Mouse (Mus musculus) neural tube, embryonic 11.5 days (tissue): ENCODE data around the gene Nek10. TPM values are rescaled to one million over a fixed set of nuclear protein-coding genes. Genes with fewer than 3 reads are reported as not detected.
A peak's percentile ranks its signal among the peaks of the same experiment; 100 is the strongest.

ENCODE experiments used
- ATAC-seq: fragments of 200-750 bp; cut with Nextera tagmentation; 2 replicates; pipeline ENCODE4 v1.8.0; 2017; ENCODE audit warnings: moderate number of reproducible peaks, mild to moderate bottlenecking, moderate TSS enrichment, moderate library complexity; ENCODE audit not compliant: insufficient read depth, low FRiP score, low TSS enrichment
- DNase-seq: peaks from one replicate; pipeline ENCODE4 v3.0.0-alpha.2; 2015; ENCODE audit warnings: low spot score
- H3K27ac ChIP-seq: fragments of 300-500 bp; sonication (generic); 2 replicates; pipeline ENCODE4 v1.5.1; 2014; ENCODE audit warnings: low read depth, mild to moderate bottlenecking, low read length
- H3K27me3 ChIP-seq: fragments of 300-500 bp; sonication (generic); 2 replicates; pipeline ENCODE4 v1.6.1; 2014; ENCODE audit warnings: mild to moderate bottlenecking, low read length, mixed read lengths; ENCODE audit not compliant: control insufficient read depth, insufficient read depth
- H3K36me3 ChIP-seq: fragments of 300-500 bp; sonication (generic); 2 replicates; pipeline ENCODE4 v1.6.1; 2014; ENCODE audit warnings: mild to moderate bottlenecking, low read length, moderate library complexity, mixed read lengths; ENCODE audit not compliant: control insufficient read depth, insufficient read depth
- H3K4me1 ChIP-seq: fragments of 300-500 bp; sonication (generic); 2 replicates; pipeline ENCODE4 v1.6.1; 2014; ENCODE audit warnings: low read length, mixed read lengths; ENCODE audit not compliant: control insufficient read depth, insufficient read depth
- H3K4me2 ChIP-seq: fragments of 300-500 bp; sonication (generic); 2 replicates; pipeline ENCODE4 v1.6.1; 2014; ENCODE audit warnings: low read depth, mild to moderate bottlenecking, moderate library complexity
- H3K4me3 ChIP-seq: fragments of 300-500 bp; sonication (generic); 2 replicates; pipeline ENCODE4 v1.5.1; 2014; ENCODE audit warnings: low read depth, low read length
- H3K9ac ChIP-seq: fragments of 300-500 bp; sonication (generic); 2 replicates; pipeline ENCODE4 v1.6.1; 2014; ENCODE audit warnings: mild to moderate bottlenecking, low read length
- H3K9me3 ChIP-seq: fragments of 300-500 bp; sonication (generic); 2 replicates; pipeline ENCODE4 v1.6.1; 2016; ENCODE audit warnings: low read length; ENCODE audit not compliant: control insufficient read depth
- WGBS: fragments of 180-500 bp; shearing (Covaris S2); extraction: QIAGEN DNeasy Blood & Tissue Kit; methylation state at CpG from one replicate; pipeline ENCODE4 v1.1.7; 2014; 5-methylcytosine and 5-hydroxymethylcytosine counted together
- polyA plus RNA-seq: library from polyadenylated mRNA; unstranded; fragments of >200 nt; fragmentation: Nextera tagmentation; extraction: Ambion mirVana; gene quantifications from 2 replicates; pipeline ENCODE4 v1.2.1, GENCODE M21; 2014

The Nek10 gene
- polyA plus RNA-seq, 1 experiment from 2014 or later: 0.05 TPM

DNA sequence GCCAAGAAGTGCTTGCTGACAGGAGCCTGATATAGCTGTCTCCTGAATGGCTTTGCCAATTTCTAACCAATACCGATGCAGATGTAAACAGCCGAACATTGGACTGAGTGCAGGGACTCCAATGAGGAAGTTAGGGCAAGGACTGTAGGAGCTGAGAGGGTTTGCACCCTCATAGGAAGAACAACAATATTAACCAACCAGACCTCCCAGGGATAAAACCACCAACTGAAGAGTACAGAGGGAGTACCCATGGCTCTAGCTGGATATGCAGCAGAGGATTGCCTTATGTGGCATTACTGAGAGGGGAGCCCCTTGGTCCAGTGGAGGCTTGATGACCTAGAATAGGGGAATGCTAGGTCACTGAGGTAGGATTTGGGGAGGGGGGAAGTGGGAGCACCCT is 92.1 kb downstream of the Nek10 start:
- H3K4me2 ChIP-seq: no peak overlapping the region
- H3K36me3 ChIP-seq: no peaks in the 10 kb centered on the region
- H3K4me3 ChIP-seq: no peak overlapping the region
- WGBS: 89% methylated on average over 2 of the region's 2 CpGs
- DNase-seq (no peak), ATAC-seq (no peak)
- H3K4me1 ChIP-seq: no peaks in the 10 kb centered on the region
- H3K27me3 ChIP-seq: no peaks in the 10 kb centered on the region
- H3K9ac ChIP-seq: no peak overlapping the region
- no peak overlapping the region for H3K27ac ChIP-seq
- H3K9me3 ChIP-seq: no peaks in the 10 kb centered on the region

DNA sequence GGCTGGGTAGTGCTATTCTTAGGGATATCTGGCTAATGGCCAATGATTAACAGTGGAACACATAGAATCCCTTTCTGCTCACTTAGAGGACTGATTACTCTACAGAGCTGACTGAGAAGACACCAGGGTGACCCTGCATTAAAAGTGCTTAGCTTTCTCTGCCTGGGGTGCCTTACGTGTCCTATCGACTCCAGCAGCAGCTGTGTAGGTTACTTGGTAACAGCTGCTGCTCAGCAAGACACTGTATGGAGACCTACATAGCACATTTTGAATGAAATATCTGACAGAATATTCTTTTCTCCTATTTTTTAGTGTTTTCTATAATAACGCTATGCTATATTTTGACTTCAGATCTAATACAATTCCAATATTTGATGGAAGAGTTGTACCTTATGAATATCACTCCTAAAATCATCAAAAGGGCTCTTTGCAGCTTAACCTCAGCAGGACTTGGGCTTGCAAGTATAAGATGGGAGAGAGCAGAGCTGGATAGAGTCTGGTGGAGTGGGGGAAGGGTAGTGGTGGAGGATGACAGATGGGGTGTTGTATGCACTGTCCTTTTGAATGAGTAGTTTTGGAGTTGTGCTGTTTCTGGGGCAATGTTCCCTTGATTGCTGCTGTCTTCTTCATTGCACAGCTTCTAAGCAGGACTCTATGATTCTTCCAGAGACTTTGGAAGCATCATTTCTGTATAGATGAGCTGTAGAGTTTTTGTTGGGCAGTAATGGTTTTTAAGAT is 93.4 kb downstream of the Nek10 start:
- no peak overlapping the region for H3K4me2 ChIP-seq
- DNase-seq (no peak), ATAC-seq (no peak)
- H3K27me3 ChIP-seq: no peaks in the 10 kb centered on the region
- WGBS: 85% methylated on average over 3 of the region's 3 CpGs
- no peak overlapping the region for H3K27ac ChIP-seq
- H3K9ac ChIP-seq: no peak overlapping the region
- H3K4me1 ChIP-seq: no peaks in the 10 kb centered on the region
- no peaks in the 10 kb centered on the region for H3K9me3 ChIP-seq
- no peak overlapping the region for H3K4me3 ChIP-seq
- H3K36me3 ChIP-seq: no peaks in the 10 kb centered on the region

DNA sequence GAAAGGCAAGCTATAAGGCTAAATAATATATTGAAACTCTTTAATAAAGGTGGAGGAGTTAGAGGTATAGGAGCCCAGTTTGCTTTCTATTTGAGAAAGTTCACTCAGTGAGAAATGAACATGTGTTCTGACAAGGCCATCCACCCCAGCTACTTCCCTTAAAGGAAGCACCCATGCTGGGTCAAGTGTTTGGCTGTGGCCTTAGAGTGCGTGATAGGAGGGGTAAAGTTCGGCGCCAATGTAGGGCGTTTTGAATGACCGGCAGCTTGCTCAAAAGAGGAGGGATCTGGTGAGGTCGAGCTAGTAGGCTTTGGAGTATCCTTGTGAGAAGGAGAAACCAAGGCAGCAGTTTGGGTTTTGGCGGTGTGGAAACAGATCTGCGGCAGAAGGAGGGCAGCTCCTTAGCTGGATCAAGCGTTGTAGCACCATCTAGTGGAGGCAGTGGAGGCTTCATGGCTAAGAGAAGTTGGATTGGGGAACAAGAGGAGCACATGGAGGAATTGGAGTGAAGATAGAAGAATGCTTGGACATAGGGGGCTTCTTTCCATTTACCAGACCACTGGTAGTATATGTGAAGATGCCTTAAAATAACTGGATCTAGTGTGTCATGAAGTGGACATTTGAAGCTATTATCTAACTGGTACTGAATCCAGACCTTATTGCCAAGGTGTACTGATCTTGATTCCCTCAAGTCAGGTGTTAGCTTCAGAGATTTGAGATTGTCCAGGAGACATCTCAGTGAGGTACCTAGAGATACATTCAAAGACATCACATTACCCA is 101.7 kb downstream of the Nek10 start:
- no peaks in the 10 kb centered on the region for H3K27me3 ChIP-seq
- H3K27ac ChIP-seq: no peak overlapping the region
- H3K36me3 ChIP-seq: no peaks in the 10 kb centered on the region
- 13% methylated on average over 9 of the region's 9 CpGs for WGBS
- no peaks in the 10 kb centered on the region for H3K4me1 ChIP-seq
- H3K9ac ChIP-seq: no peak overlapping the region
- no peak overlapping the region for H3K4me3 ChIP-seq
- no peak for ATAC-seq
- no peaks in the 10 kb centered on the region for H3K9me3 ChIP-seq
- peak overlapping the region; percentile 28 for H3K4me2 ChIP-seq
- peak; percentile 67 for DNase-seq

DNA sequence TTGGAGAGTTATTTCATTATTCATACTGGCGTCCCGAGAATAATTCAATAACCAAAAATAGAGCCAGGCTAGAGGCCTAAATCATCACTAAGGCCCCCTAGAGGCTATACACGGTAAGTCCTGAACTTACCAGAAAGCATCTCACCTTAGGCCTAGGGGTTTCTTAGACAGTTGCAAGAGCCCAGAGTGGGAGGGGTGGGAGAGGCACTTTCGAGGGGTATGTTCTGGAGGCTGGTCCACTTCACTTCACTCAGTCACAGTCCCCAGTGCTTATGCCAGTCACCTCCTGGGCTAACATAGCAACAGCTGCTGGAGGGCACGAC is 102.3 kb downstream of the Nek10 start:
- Histone ChIP-seq H3K9me3 (no peaks in the 10 kb centered on the region), H3K4me3 (no peak overlapping the region), H3K4me2 (no peak overlapping the region), H3K4me1 (no peaks in the 10 kb centered on the region), H3K27ac (no peak overlapping the region), H3K36me3 (no peaks in the 10 kb centered on the region), H3K27me3 (no peaks in the 10 kb centered on the region), H3K9ac (no peak overlapping the region)
- 78% methylated on average over 5 of the region's 5 CpGs for WGBS
- no peak for ATAC-seq
- no peak for DNase-seq

DNA sequence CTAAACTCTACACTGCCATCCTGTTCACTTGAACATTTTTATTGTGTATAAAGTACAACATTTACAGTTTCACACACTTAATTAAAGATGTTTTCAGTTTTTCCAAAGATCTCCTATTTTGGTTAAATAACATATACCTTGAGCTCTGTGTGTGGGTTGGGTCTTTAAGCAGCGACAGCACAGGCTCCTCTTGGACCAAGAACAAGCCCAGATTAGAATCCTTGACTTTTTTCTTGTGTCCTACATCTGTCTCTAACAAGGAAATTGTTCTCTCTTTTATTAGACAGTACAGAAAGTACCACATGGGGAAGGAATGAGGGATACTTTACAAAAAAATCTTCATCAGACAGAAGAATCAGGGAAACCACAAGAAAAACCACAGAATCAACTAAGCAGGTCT is 122.4 kb downstream of the Nek10 start:
- ATAC-seq (no peak), DNase-seq (no peak)
- Histone ChIP-seq H3K4me2 (no peak overlapping the region), H3K4me3 (no peak overlapping the region), H3K27ac (no peak overlapping the region), H3K9me3 (no peaks in the 10 kb centered on the region), H3K36me3 (no peaks in the 10 kb centered on the region), H3K9ac (no peak overlapping the region), H3K4me1 (no peaks in the 10 kb centered on the region), H3K27me3 (no peaks in the 10 kb centered on the region)
- WGBS: 89% methylated on average over 1 of the region's 1 CpGs

DNA sequence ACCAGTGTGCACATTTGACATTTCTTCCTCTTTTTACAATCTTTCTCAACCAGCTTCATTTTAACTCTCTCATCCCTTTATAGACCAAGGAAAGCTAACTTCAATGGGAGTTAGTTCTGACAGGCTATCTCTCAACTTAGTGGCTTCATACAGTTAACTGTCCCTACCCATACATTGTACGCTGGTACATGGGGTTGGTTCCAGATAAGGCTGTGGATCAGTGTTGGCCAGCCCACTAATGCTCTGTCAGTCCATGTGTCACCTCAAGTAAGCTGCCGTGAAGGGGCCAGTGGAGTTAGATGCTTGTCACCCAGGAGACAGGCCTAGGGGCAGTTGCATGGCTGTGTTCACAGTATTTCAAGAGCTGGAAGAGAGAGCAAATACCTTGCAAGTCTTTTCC is 124.3 kb downstream of the Nek10 start:
- no peak overlapping the region for H3K27ac ChIP-seq
- H3K9me3 ChIP-seq: no peaks in the 10 kb centered on the region
- no peak overlapping the region for H3K4me3 ChIP-seq
- no peak overlapping the region for H3K4me2 ChIP-seq
- DNase-seq: no peak
- no peaks in the 10 kb centered on the region for H3K27me3 ChIP-seq
- WGBS: 97% methylated on average over 2 of the region's 2 CpGs
- no peak for ATAC-seq
- no peaks in the 10 kb centered on the region for H3K4me1 ChIP-seq
- H3K36me3 ChIP-seq: no peaks in the 10 kb centered on the region
- H3K9ac ChIP-seq: no peak overlapping the region

DNA sequence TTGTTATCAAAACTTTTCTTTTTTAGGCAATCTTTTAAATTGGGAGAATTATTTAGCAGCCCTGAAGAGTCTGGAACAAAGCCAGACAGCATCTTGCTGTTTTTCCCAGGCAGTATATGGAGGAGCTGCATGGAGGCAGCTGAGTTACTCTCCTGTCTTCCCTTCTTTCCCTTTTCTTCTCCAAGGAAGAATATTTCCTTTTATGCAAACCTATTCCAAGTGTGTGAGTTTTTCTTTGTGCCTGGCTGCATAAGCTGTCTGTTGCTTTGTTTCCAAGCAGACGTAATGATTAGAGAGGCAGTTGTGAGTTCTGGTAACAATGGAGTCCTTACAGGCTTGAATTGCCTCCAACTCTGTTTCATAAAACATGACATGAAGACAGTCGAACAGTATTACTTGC is 131.8 kb downstream of the Nek10 start:
- no peaks in the 10 kb centered on the region for H3K36me3 ChIP-seq
- DNase-seq (no peak), ATAC-seq (no peak)
- no peak overlapping the region for H3K27ac ChIP-seq
- no peaks in the 10 kb centered on the region for H3K4me1 ChIP-seq
- WGBS: 78% methylated on average over 2 of the region's 2 CpGs
- no peaks in the 10 kb centered on the region for H3K27me3 ChIP-seq
- no peaks in the 10 kb centered on the region for H3K9me3 ChIP-seq
- H3K9ac ChIP-seq: no peak overlapping the region
- no peak overlapping the region for H3K4me2 ChIP-seq
- no peak overlapping the region for H3K4me3 ChIP-seq

DNA sequence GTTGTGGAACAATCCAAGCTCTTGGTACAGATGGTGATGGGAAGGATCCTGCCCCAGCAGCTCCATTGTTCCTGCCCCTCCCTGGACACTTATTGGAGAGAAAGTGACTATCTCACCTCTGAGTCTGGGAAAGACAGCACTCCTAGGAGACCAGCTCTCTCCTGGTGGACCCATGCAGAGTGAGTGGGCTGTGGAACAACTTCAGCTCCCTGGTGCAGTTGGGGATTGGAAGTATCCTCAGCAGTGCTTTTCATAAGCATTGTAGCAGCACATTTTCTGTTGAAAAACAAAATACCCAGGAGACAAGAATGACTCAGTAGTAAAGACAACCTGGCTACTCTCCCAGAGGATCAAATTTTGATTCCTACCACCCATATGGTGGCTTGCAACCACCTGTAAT is 142.7 kb downstream of the Nek10 start:
- H3K9ac ChIP-seq: no peak overlapping the region
- ATAC-seq: no peak
- H3K4me3 ChIP-seq: no peak overlapping the region
- H3K27ac ChIP-seq: no peak overlapping the region
- H3K36me3 ChIP-seq: no peaks in the 10 kb centered on the region
- no peaks in the 10 kb centered on the region for H3K9me3 ChIP-seq
- no peaks in the 10 kb centered on the region for H3K27me3 ChIP-seq
- DNase-seq: no peak
- no peaks in the 10 kb centered on the region for H3K4me1 ChIP-seq
- H3K4me2 ChIP-seq: no peak overlapping the region

DNA sequence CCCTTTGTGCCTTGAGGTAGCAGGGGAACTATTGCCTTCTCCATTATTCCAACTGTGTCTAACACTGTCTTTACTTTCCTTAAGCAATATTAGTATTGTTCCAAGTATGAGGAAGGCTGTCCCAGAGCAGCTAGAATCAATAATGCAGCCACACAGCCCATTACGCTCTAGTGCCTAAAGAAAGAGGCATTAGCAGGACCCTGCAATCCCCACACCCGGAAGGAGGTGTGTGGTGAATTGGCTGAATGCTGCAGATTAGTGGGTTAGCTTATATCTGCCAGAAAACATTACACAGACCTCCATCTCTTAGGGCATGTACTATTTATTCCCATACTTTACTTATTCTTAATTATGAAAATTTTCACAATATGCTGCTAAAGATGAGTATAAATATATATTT is 145.8 kb downstream of the Nek10 start:
- 72% methylated on average over 2 of the region's 2 CpGs for WGBS
- DNase-seq: no peak
- Histone ChIP-seq H3K4me3 (no peak overlapping the region), H3K9me3 (no peaks in the 10 kb centered on the region), H3K9ac (no peak overlapping the region), H3K27ac (no peak overlapping the region), H3K4me2 (no peak overlapping the region), H3K36me3 (no peaks in the 10 kb centered on the region), H3K27me3 (no peaks in the 10 kb centered on the region), H3K4me1 (no peaks in the 10 kb centered on the region)
- ATAC-seq: no peak
